Mouse (Mus musculus) embryonic fibroblast, embryonic 13.5 days (primary cell): ENCODE data around the gene Csrnp1. TPM values are rescaled to one million over a fixed set of nuclear protein-coding genes. Genes with fewer than 3 reads are reported as not detected.

Experiments used
- H3K27ac ChIP-seq: 2 replicates; pipeline ENCODE4 v1.5.1; 2012; ENCODE audit warnings: low read length, control low read depth, inconsistent platforms; ENCODE audit not compliant: insufficient read depth
- H3K4me1 ChIP-seq: 2 replicates; pipeline ENCODE4 v1.6.1; 2011; ENCODE audit warnings: low read length; ENCODE audit not compliant: control insufficient read depth, insufficient read depth
- H3K4me3 ChIP-seq: 2 replicates; pipeline ENCODE4 v1.5.1; 2011; ENCODE audit warnings: mild to moderate bottlenecking, control low read depth, low read length; ENCODE audit not compliant: insufficient read depth
- CTCF ChIP-seq: IDR thresholded peaks from 2 replicates; pipeline ENCODE4 v1.5.1; 2011; ENCODE audit warnings: mild to moderate bottlenecking, control low read depth, low read length, moderate library complexity, borderline replicate concordance; ENCODE audit not compliant: insufficient read depth
- POLR2A ChIP-seq: IDR thresholded peaks from 2 replicates; pipeline ENCODE4 v1.6.1; 2011; ENCODE audit warnings: low read depth, mild to moderate bottlenecking, control low read depth, low read length, moderate library complexity
- polyA plus RNA-seq: library from polyadenylated mRNA; stranded (reverse); fragments of >200 nt; gene quantifications from 2 replicates; pipeline ENCODE4 v1.2.4, GENCODE M21; 2011; ENCODE audit warnings: low read depth; ENCODE audit not compliant: missing spikeins, insufficient read length

Gene Csrnp1
- polyA plus RNA-seq, 1 experiment = 17.7 TPM

GRCm38 (mm10) chr9:119972582-119972981 is 11.9 kb downstream of the Csrnp1 start:
- TF ChIP-seq POLR2A (no peak), CTCF (no peak)
- H3K4me3 ChIP-seq = no peak overlapping the region
- no peak overlapping the region for H3K27ac ChIP-seq
- peaks cover 12% of the 10 kb centered on the region for H3K4me1 ChIP-seq

- TF ChIP-seq POLR2A (no peak), CTCF (no peak)
These were observed 12.3 kb downstream of the Csrnp1 start for GRCm38 (mm10) chr9:119972166-119972565.

GRCm38 (mm10) chr9:119970763-119971656 is 13.4 kb downstream of the Csrnp1 start:
- Histone ChIP-seq H3K27ac (no peak overlapping the region), H3K4me1 (peaks cover 3% of the 10 kb centered on the region; the same call in 1 of the 2 replicates), H3K4me3 (no peak overlapping the region)
- TF ChIP-seq POLR2A (no peak), CTCF (no peak)

More at GRCm38 (mm10) chr9:119972166-119972565, 12.3 kb downstream of the Csrnp1 start:
- Histone ChIP-seq H3K27ac (no peak overlapping the region), H3K4me1 (peaks cover 10% of the 10 kb centered on the region), H3K4me3 (no peak overlapping the region)

- Histone ChIP-seq H3K27ac (no peak overlapping the region), H3K4me1 (peaks cover 3% of the 10 kb centered on the region; the same call in 1 of the 2 replicates), H3K4me3 (no peak overlapping the region)
- TF ChIP-seq POLR2A = no peak
- peak; percentile 39; the same call in 1 of the 2 replicates for TF ChIP-seq CTCF
These were observed 14.2 kb downstream of the Csrnp1 start for GRCm38 (mm10) chr9:119970221-119970620.

GRCm38 (mm10) chr9:119969811-119970210 is 14.6 kb downstream of the Csrnp1 start:
- no peak overlapping the region for H3K27ac ChIP-seq
- H3K4me3 ChIP-seq = no peak overlapping the region
- H3K4me1 ChIP-seq = peaks cover 3% of the 10 kb centered on the region; the same call in 1 of the 2 replicates
- TF ChIP-seq POLR2A (no peak), CTCF (no peak)

- peaks cover 3% of the 10 kb centered on the region; the same call in 1 of the 2 replicates for H3K4me1 ChIP-seq
- H3K4me3 ChIP-seq = no peak overlapping the region
- H3K27ac ChIP-seq = no peak overlapping the region
- no peak for TF ChIP-seq POLR2A
- no peak for TF ChIP-seq CTCF
These were observed 18.1 kb downstream of the Csrnp1 start for GRCm38 (mm10) chr9:119966221-119966910.

GRCm38 (mm10) chr9:119965186-119965585 is 19.3 kb downstream of the Csrnp1 start:
- no peak overlapping the region for H3K27ac ChIP-seq
- TF ChIP-seq CTCF (no peak), POLR2A (no peak)
- no peaks in the 10 kb centered on the region for H3K4me1 ChIP-seq
- no peak overlapping the region for H3K4me3 ChIP-seq

GRCm38 (mm10) chr9:119964206-119964605 is 20.3 kb downstream of the Csrnp1 start:
- no peaks in the 10 kb centered on the region for H3K4me1 ChIP-seq
- H3K27ac ChIP-seq = no peak overlapping the region
- TF ChIP-seq CTCF (no peak), POLR2A (no peak)
- H3K4me3 ChIP-seq = no peak overlapping the region

- no peaks in the 10 kb centered on the region for H3K4me1 ChIP-seq
- no peak for TF ChIP-seq POLR2A
- peak; percentile 92 for TF ChIP-seq CTCF
- H3K4me3 ChIP-seq = no peak overlapping the region
- H3K27ac ChIP-seq = no peak overlapping the region
These were observed 21.3 kb downstream of the Csrnp1 start for GRCm38 (mm10) chr9:119962987-119963667.
